24 mouse cellular contexts compared by ENCODE assay signal in genomic region chr10:26440720-26441119, GRCm38 (mm10).
DNase-seq lines count a peak whose midpoint lies in the region; ATAC-seq and TF ChIP-seq lines count a peak whose summit lies in the region.
"Had no signal": no experiment of that assay in that cellular context is flagged by ENCODE, and none has a peak within 500 bp of the region (broad histone marks: within the 10 kb centered on the region; RNA-seq: fewer than 3 reads in every experiment).

No protein-coding gene starts in this region.

- no peaks in the 10 kb centered on the region for H3K27me3 ChIP-seq in kidney, adult 2 months (replicated peaks; ENCODE audit: control insufficient read depth, insufficient read depth, low read length)
- H3K27me3 ChIP-seq in kidney, postnatal 0 days (ENCODE audit: insufficient read depth, low read length): no peaks in the 10 kb centered on the region
- H3K27me3 ChIP-seq in kidney, embryonic 15.5 days: no peaks in the 10 kb centered on the region
- no peaks in the 10 kb centered on the region for H3K27me3 ChIP-seq in intestine, embryonic 16.5 days (replicated peaks; ENCODE audit: control insufficient read depth, insufficient read depth, low read length)
- H3K27me3 ChIP-seq: forebrain, embryonic 13.5 days; heart, embryonic 13.5 days; Patski had no signal

- no peak overlapping the region for H3K4me3 ChIP-seq in kidney, adult 2 months (ENCODE audit: insufficient read depth, low read depth, low read length)
- no peak overlapping the region for H3K4me3 ChIP-seq in kidney, postnatal 0 days (replicated peaks; ENCODE audit: low read depth, low read length)
- no peak overlapping the region for H3K4me3 ChIP-seq in kidney, embryonic 15.5 days (replicated peaks)
- H3K4me3 ChIP-seq in intestine, embryonic 16.5 days (ENCODE audit: low read length): no peak overlapping the region
- H3K4me3 ChIP-seq: forebrain, embryonic 10.5 days; forebrain, embryonic 13.5 days; heart, adult 2 months; heart, embryonic 10.5 days; heart, embryonic 13.5 days had no signal

- no peak overlapping the region for H3K9ac ChIP-seq in kidney, postnatal 0 days (ENCODE audit: low read depth, low read length)
- no peak overlapping the region for H3K9ac ChIP-seq in kidney, embryonic 15.5 days
- H3K9ac ChIP-seq in intestine, embryonic 16.5 days (ENCODE audit: low read depth, low read length): no peak overlapping the region
- H3K9ac ChIP-seq: forebrain, embryonic 13.5 days; heart, embryonic 13.5 days; hindbrain, embryonic 14.5 days had no signal

- H3K36me3 ChIP-seq in kidney, adult 2 months (ENCODE audit: control insufficient read depth, insufficient read depth, low read length): no peaks in the 10 kb centered on the region
- no peaks in the 10 kb centered on the region for H3K36me3 ChIP-seq in kidney, postnatal 0 days (ENCODE audit: insufficient read depth, low read length)
- H3K36me3 ChIP-seq in kidney, embryonic 15.5 days: no peaks in the 10 kb centered on the region
- no peaks in the 10 kb centered on the region for H3K36me3 ChIP-seq in intestine, embryonic 16.5 days (ENCODE audit: control insufficient read depth, insufficient read depth, low read length)
- H3K36me3 ChIP-seq: forebrain, embryonic 10.5 days; G1E; heart, embryonic 10.5 days; heart, embryonic 13.5 days had no signal

- no peak for ATAC-seq in kidney, postnatal 0 days (replicated peaks; ENCODE audit: low FRiP score, low read depth)
- no peak for ATAC-seq in kidney, embryonic 15.5 days (replicated peaks; ENCODE audit: low FRiP score)
- peak; percentile 90 for ATAC-seq in intestine, embryonic 16.5 days
- ATAC-seq: forebrain, embryonic 13.5 days; forebrain, embryonic 16.5 days; Patski had no signal

- TF ChIP-seq CTCF in kidney, adult 2 months (conservative IDR thresholded peaks at IDR 0.05; ENCODE audit: insufficient read depth, insufficient read length, low read depth, low read length): no peak
- no peak for TF ChIP-seq CTCF in kidney, postnatal 0 days (IDR thresholded peaks at IDR 0.05; ENCODE audit: low read depth)

- no peaks in the 10 kb centered on the region for H3K9me3 ChIP-seq in kidney, postnatal 0 days (replicated peaks; ENCODE audit: low read length)
- H3K9me3 ChIP-seq in kidney, embryonic 15.5 days (replicated peaks): peaks cover 5% of the 10 kb centered on the region; the same call in 1 of the 2 replicates
- H3K9me3 ChIP-seq in intestine, embryonic 16.5 days (ENCODE audit: control insufficient read depth, low read length): no peaks in the 10 kb centered on the region
- H3K9me3 ChIP-seq: forebrain, embryonic 13.5 days; G1E; heart, embryonic 10.5 days; heart, embryonic 13.5 days had no signal

- no peak for TF ChIP-seq POLR2A in kidney, adult 2 months (IDR thresholded peaks at IDR 0.05; ENCODE audit: low read depth, low read length)

- H3K4me2 ChIP-seq in kidney, postnatal 0 days (ENCODE audit: low read length): no peak overlapping the region
- no peak overlapping the region for H3K4me2 ChIP-seq in kidney, embryonic 15.5 days
- no peak overlapping the region for H3K4me2 ChIP-seq in intestine, embryonic 16.5 days (ENCODE audit: low read depth, low read length)
- H3K4me2 ChIP-seq: forebrain, embryonic 13.5 days; heart, embryonic 13.5 days; hindbrain, embryonic 14.5 days had no signal

- no peak overlapping the region for H3K27ac ChIP-seq in kidney, adult 2 months (ENCODE audit: insufficient read depth, low read depth, low read length)
- no peak overlapping the region for H3K27ac ChIP-seq in kidney, postnatal 0 days
- H3K27ac ChIP-seq in kidney, embryonic 15.5 days: no peak overlapping the region
- H3K27ac ChIP-seq in intestine, embryonic 16.5 days (ENCODE audit: low read length): no peak overlapping the region
- H3K27ac ChIP-seq: forebrain, embryonic 10.5 days; forebrain, embryonic 13.5 days; heart, adult 2 months; heart, embryonic 10.5 days; heart, embryonic 13.5 days; hindbrain, embryonic 14.5 days had no signal

- H3K4me1 ChIP-seq in kidney, adult 2 months (ENCODE audit: control insufficient read depth, insufficient read depth, low read length): no peaks in the 10 kb centered on the region; the same call in 1 of the 2 replicates
- no peaks in the 10 kb centered on the region for H3K4me1 ChIP-seq in kidney, postnatal 0 days (replicated peaks; ENCODE audit: insufficient read depth, low read length)
- H3K4me1 ChIP-seq in kidney, embryonic 15.5 days: no peaks in the 10 kb centered on the region
- no peaks in the 10 kb centered on the region for H3K4me1 ChIP-seq in intestine, embryonic 16.5 days (ENCODE audit: control insufficient read depth, insufficient read depth, low read length)
- H3K4me1 ChIP-seq: forebrain, embryonic 10.5 days; forebrain, embryonic 13.5 days; heart, embryonic 10.5 days; heart, embryonic 13.5 days had no signal

- DNase-seq in kidney, adult 2 months: peak; percentile 60
- DNase-seq in kidney, adult 18-20 months: no peak
- DNase-seq in kidney, postnatal 0 days (ENCODE audit: low spot score): peak; percentile 3
- no peak for DNase-seq in layer of hippocampus, postnatal 10 days (ENCODE audit: low spot score in 2 of 2)
- DNase-seq: adrenal gland, postnatal 10 days; adrenal gland, postnatal 36 days; cerebellum, adult 18-20 months; cerebellum, adult 9-10 months; cerebellum, postnatal 14 days; gastrocnemius, postnatal 10 days; gastrocnemius, postnatal 36 days; heart, adult 2 months; heart, postnatal 14 days; heart, postnatal 4 days had no signal

- WGBS in kidney, adult 2 months: 78% methylated on average over 1 of the region's 1 CpGs
- 98% methylated on average over 1 of the region's 1 CpGs for WGBS in kidney, postnatal 0 days
- WGBS in kidney, embryonic 15.5 days: 90% methylated on average over 1 of the region's 1 CpGs
- 84% methylated on average over 1 of the region's 1 CpGs for WGBS in intestine, embryonic 16.5 days

Comparison
In these comparisons a context has a peak if more than half of its experiments do, and no peak if none do; other contexts are left out.
1. DNase-seq: peak in kidney, adult 2 months (single experiment) and kidney, postnatal 0 days (single experiment); none in kidney, adult 18-20 months (single experiment) and layer of hippocampus, postnatal 10 days (0 of 2).